Mouse (Mus musculus): Measurements from ENCODE around the gene Spata32. TPM values are rescaled to one million over a fixed set of nuclear protein-coding genes. Genes with fewer than 3 reads are reported as not detected.

Spata32 gene
- total and polyA plus RNA-seq, 3 experiments = not detected

GRCm38 (mm10) chr11:103197340-103197739, 20.9 kb downstream of the Spata32 start:
- Histone ChIP-seq H3K4me2 (ENCODE audit: insufficient read depth, low read depth, poor library complexity, severe bottlenecking) (no peak overlapping the region), H3K79me2 (replicated peaks; ENCODE audit: control insufficient read depth, extremely low read depth, insufficient read depth, poor library complexity, severe bottlenecking) (no peaks in the 10 kb centered on the region), H3K9ac (ENCODE audit: insufficient read depth, low read depth) (no peak overlapping the region), H3K4me1 (ENCODE audit: control insufficient read depth in 1 of 2, insufficient read depth in 2 of 2) (peaks cover 0 to 13% of the 10 kb centered on the region in 2 experiments; a peak in 2 of 4 replicates), H3K9me3 (replicated peaks; ENCODE audit: low read length) (no peaks in the 10 kb centered on the region), H3K4me3 (replicated peaks in 1 of 3; ENCODE audit: low read depth in 2 of 3, low read length in 2 of 3, poor library complexity in 1 of 3) (no peak overlapping the region), H3K36me3 (replicated peaks in 1 of 2; ENCODE audit: control insufficient read depth in 1 of 2, insufficient read depth in 1 of 2, low read length in 1 of 2) (peaks cover 76 to 86% of the 10 kb centered on the region in 2 experiments), H3K27me3 (replicated peaks) (no peaks in the 10 kb centered on the region), H3K27ac (ENCODE audit: insufficient read depth, low read depth) (no peak overlapping the region)
- in situ Hi-C loops (cut with MboI; ENCODE audit: low pct_ligation_motif_present, low pct_unique_long_range_greater_than_20kb, low sequenced_read_pairs) = no loop called here
- DNase-seq (ENCODE audit: extremely low read depth) = no peak
- dilution Hi-C loops (cut with MboI; ENCODE audit: extremely low pct_ligation_motif_present, extremely low pct_unique_long_range_greater_than_20kb, low sequenced_read_pairs) = no loop called here
- TF ChIP-seq HCFC1 (IDR thresholded peaks at IDR 0.05; ENCODE audit: low read depth, low read length) = no peak
- TF ChIP-seq MAFK (IDR thresholded peaks at IDR 0.05; ENCODE audit: insufficient replicate concordance, low read length) = no peak
- TF ChIP-seq RCOR1 (conservative IDR thresholded peaks at IDR 0.05; ENCODE audit: low read depth, low read length) = no peak
- no peak for TF ChIP-seq PAX5 (IDR thresholded peaks at IDR 0.05; ENCODE audit: low read length)
- TF ChIP-seq EP300 (IDR thresholded peaks at IDR 0.05; ENCODE audit: low read length) = no peak
- TF ChIP-seq ZMIZ1 (IDR thresholded peaks at IDR 0.05; ENCODE audit: low read depth, low read length) = no peak
- TF ChIP-seq POLR2AphosphoS2 (IDR thresholded peaks at IDR 0.05; ENCODE audit: low read depth, low read length) = no peak
- TF ChIP-seq USF1 (IDR thresholded peaks at IDR 0.05; ENCODE audit: low read depth, low read length) = no peak
- no peak for TF ChIP-seq ZNF384 (IDR thresholded peaks at IDR 0.05; ENCODE audit: low read depth, low read length)
- TF ChIP-seq JUN (IDR thresholded peaks at IDR 0.05; ENCODE audit: insufficient read depth, low read depth, low read length) = no peak
- no peak for TF ChIP-seq NRF1 (IDR thresholded peaks at IDR 0.05; ENCODE audit: low read depth, low read length)
- TF ChIP-seq MXI1 (IDR thresholded peaks at IDR 0.05; ENCODE audit: low read depth, low read length) = no peak
- no peak for TF ChIP-seq ZC3H11A (IDR thresholded peaks at IDR 0.05; ENCODE audit: low read depth, low read length)

DNA sequence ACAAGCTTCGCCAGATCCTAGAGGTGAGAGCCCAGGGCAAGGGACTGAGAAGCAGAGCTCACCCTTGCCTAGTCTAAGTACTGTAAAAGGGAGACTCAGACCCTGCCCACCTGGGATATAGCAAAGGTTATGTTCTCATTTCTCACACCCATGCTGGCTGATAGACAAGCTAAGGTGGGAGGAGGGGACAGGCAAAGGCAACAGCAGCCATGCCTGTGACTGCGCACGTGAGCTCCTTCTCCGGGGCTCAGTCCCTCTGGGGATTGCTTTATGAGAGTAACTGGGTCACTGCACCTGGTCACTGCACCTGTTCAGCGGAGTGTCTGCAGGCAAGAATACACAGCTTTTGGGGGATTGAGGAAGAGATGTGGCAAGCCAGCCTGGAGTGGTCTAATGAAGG, 22.6 kb downstream of the Spata32 start:
- in situ Hi-C loops (cut with MboI; ENCODE audit: low pct_ligation_motif_present, low pct_unique_long_range_greater_than_20kb, low sequenced_read_pairs) (no loop called here), dilution Hi-C loops (cut with MboI; ENCODE audit: extremely low pct_ligation_motif_present, extremely low pct_unique_long_range_greater_than_20kb, low sequenced_read_pairs) (no loop called here)
- Histone ChIP-seq H3K27ac (ENCODE audit: insufficient read depth, low read depth) (no peak overlapping the region), H3K4me1 (ENCODE audit: control insufficient read depth in 1 of 2, insufficient read depth in 2 of 2) (peaks cover 0 to 13% of the 10 kb centered on the region in 2 experiments; a peak in 2 of 4 replicates), H3K36me3 (replicated peaks in 1 of 2; ENCODE audit: control insufficient read depth in 1 of 2, insufficient read depth in 1 of 2, low read length in 1 of 2) (peaks cover 92 to 96% of the 10 kb centered on the region in 2 experiments), H3K27me3 (replicated peaks) (no peaks in the 10 kb centered on the region), H3K9ac (ENCODE audit: insufficient read depth, low read depth) (no peak overlapping the region), H3K79me2 (replicated peaks; ENCODE audit: control insufficient read depth, extremely low read depth, insufficient read depth, poor library complexity, severe bottlenecking) (no peaks in the 10 kb centered on the region), H3K4me3 (replicated peaks in 1 of 3; ENCODE audit: low read depth in 2 of 3, low read length in 2 of 3, poor library complexity in 1 of 3) (no peak overlapping the region), H3K4me2 (ENCODE audit: insufficient read depth, low read depth, poor library complexity, severe bottlenecking) (no peak overlapping the region), H3K9me3 (replicated peaks; ENCODE audit: low read length) (no peaks in the 10 kb centered on the region)
- TF ChIP-seq BHLHE40 (IDR thresholded peaks at IDR 0.05; ENCODE audit: low read depth, low read length) (peak; percentile 59), MAZ (IDR thresholded peaks at IDR 0.05; ENCODE audit: low read depth, low read length) (no peak)
- no peak for DNase-seq (ENCODE audit: extremely low read depth)

All from CH12.LX (cell line).